17 mouse cellular contexts compared by ENCODE assay signal in genomic region chr7:125487126-125487525, GRCm38 (mm10). TPM values are rescaled to one million over a fixed set of nuclear protein-coding genes. Genes with fewer than 3 reads are reported as not detected.
DNase-seq lines count a peak whose midpoint lies in the region; ATAC-seq lines count a peak whose summit lies in the region.
"Had no signal": no experiment of that assay in that cellular context is flagged by ENCODE, and none has a peak within 500 bp of the region (broad histone marks: within the 10 kb centered on the region; RNA-seq: fewer than 3 reads in every experiment).

No protein-coding gene starts in this region.

- 57% methylated on average over 10 of the region's 10 CpGs for WGBS in liver, embryonic 12.5 days (ENCODE audit: insufficient replicate concordance)

- H3K9ac ChIP-seq in liver, embryonic 12.5 days: peak overlapping the region; percentile 40; the same call in 1 of the 2 replicates
- H3K9ac ChIP-seq: embryonic facial prominence, embryonic 12.5 days; hindbrain, embryonic 15.5 days; limb, embryonic 12.5 days; neural tube, embryonic 15.5 days had no signal

- peaks cover 77% of the 10 kb centered on the region for H3K4me1 ChIP-seq in liver, embryonic 12.5 days

- peak; percentile 5 for ATAC-seq in activated CD4-positive, CD25-positive, alpha-beta regulatory T cell, adult 4 months
- ATAC-seq in liver, embryonic 12.5 days: peak; percentile 30; the same call in 1 of the 2 replicates
- ATAC-seq: Patski had no signal

- peaks cover 49% of the 10 kb centered on the region for H3K36me3 ChIP-seq in liver, embryonic 12.5 days

- no peaks in the 10 kb centered on the region for H3K9me3 ChIP-seq in liver, embryonic 12.5 days (replicated peaks)
- H3K9me3 ChIP-seq: embryonic facial prominence, embryonic 12.5 days; hindbrain, embryonic 15.5 days; limb, embryonic 12.5 days; neural tube, embryonic 15.5 days had no signal

- H3K4me2 ChIP-seq in liver, embryonic 12.5 days: peak overlapping the region; percentile 53
- H3K4me2 ChIP-seq: embryonic facial prominence, embryonic 12.5 days; hindbrain, embryonic 15.5 days; limb, embryonic 12.5 days; neural tube, embryonic 15.5 days had no signal

- no peaks in the 10 kb centered on the region for H3K27me3 ChIP-seq in liver, embryonic 12.5 days (replicated peaks)
- H3K27me3 ChIP-seq: CH12.LX; embryonic facial prominence, embryonic 12.5 days; hindbrain, embryonic 15.5 days; limb, embryonic 12.5 days; neural tube, embryonic 15.5 days; Patski had no signal

- H3K4me3 ChIP-seq in liver, embryonic 12.5 days: no peak overlapping the region
- H3K4me3 ChIP-seq: embryonic facial prominence, embryonic 12.5 days; hindbrain, embryonic 15.5 days; layer of hippocampus, adult 2 months; left cerebral cortex, adult 2 months; limb, embryonic 12.5 days; neural tube, embryonic 15.5 days had no signal

- DNase-seq in CD4-positive, CD25-positive, alpha-beta regulatory T cell, adult 2 months (ENCODE audit: low read depth, low spot score): peak; percentile 87
- peak; percentile 76 for DNase-seq in thymus, postnatal 0 days (ENCODE audit: low spot score)
- DNase-seq in c-Kit-positive CD71-positive TER-119-positive erythroid progenitor cells, embryonic 14.5 days (ENCODE audit: low spot score): no peak
- no peak for DNase-seq in MN1 (ENCODE audit: low spot score)
- DNase-seq in kidney, adult 8-10 months: no peak
- DNase-seq: cerebellum, adult 11 months; gastrocnemius, postnatal 25 days had no signal

- H3K27ac ChIP-seq in liver, embryonic 12.5 days: peak overlapping the region; percentile 66
- H3K27ac ChIP-seq: embryonic facial prominence, embryonic 12.5 days; hindbrain, embryonic 15.5 days; layer of hippocampus, adult 2 months; left cerebral cortex, adult 2 months; limb, embryonic 12.5 days; neural tube, embryonic 15.5 days had no signal

RNA-seq across cellular contexts. Expression of gene Nsmce1, which starts 4.3 kb away (rescaled TPM):
- 100 to 1,000 TPM; 115 to 134 TPM for polyA plus RNA-seq in activated CD4-positive, CD25-positive, alpha-beta regulatory T cell, adult 4 months (2017; shearing (Covaris generic))
- polyA plus RNA-seq in liver, embryonic 12.5 days (2016; fragmentation: Nextera tagmentation; extraction: Ambion mirVana): 97.0 and 97.7 TPM in 2 replicates
- polyA plus RNA-seq in thymus, postnatal 0 days (2015; fragmentation: Nextera tagmentation; extraction: Ambion mirVana): 191 and 200 TPM in 2 replicates

RNA-seq across cellular contexts. Expression of gene Kdm8, which starts 42.6 kb away (rescaled TPM):
- polyA plus RNA-seq in activated CD4-positive, CD25-positive, alpha-beta regulatory T cell, adult 4 months (2017; shearing (Covaris generic)): 1 to 10 TPM; 4.0 to 4.8 TPM
- 11.1 and 11.7 TPM in 2 replicates for polyA plus RNA-seq in liver, embryonic 12.5 days (2016; fragmentation: Nextera tagmentation; extraction: Ambion mirVana)
- 12.6 and 15.1 TPM in 2 replicates for polyA plus RNA-seq in thymus, postnatal 0 days (2015; fragmentation: Nextera tagmentation; extraction: Ambion mirVana)

Comparison
In these comparisons a context has a peak if more than half of its experiments do, and no peak if none do; other contexts are left out.
1. DNase-seq: peak in CD4-positive, CD25-positive, alpha-beta regulatory T cell, adult 2 months (single experiment) and thymus, postnatal 0 days (single experiment); none in c-Kit-positive CD71-positive TER-119-positive erythroid progenitor cells, embryonic 14.5 days (single experiment), MN1 (single experiment) and kidney, adult 8-10 months (0 of 2).